Mouse (Mus musculus): ENCODE results near the gene Ushbp1. TPM values are rescaled to one million over a fixed set of nuclear protein-coding genes. Genes with fewer than 3 reads are reported as not detected.

Ushbp1 gene
- total and polyA plus RNA-seq, 3 experiments: 0.04 to 0.07 TPM; not detected in 1

DNA sequence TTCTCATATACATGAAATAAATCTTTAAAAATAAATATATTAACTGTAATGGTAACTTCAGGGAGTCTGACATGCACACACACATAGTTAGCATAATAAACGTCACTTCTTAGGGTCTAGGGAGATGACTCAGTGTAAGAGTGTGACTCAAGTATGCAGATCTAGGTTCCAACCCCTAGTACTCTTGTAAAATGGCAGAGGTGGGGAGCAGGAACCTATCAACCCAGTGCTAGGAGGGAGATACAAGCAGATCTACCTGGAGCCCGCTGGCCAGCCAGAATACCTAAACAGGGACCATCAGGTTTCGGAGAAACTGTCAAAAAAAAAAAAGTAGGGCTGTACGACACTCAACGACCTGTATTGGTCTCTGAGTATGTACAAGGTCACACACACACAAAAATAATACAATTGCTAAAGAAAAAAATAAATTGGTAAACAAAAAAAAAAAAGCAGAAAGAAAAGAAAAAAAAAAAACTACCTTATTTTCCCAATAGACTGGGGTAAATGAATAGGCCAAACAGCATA lies 24.8 kb downstream of the Ushbp1 start:
- H3K9ac ChIP-seq (ENCODE audit: control insufficient read depth, low read depth, low read length, poor library complexity, severe bottlenecking): peak overlapping the region; percentile 78
- no peaks in the 10 kb centered on the region for H3K9me3 ChIP-seq (replicated peaks; ENCODE audit: insufficient read depth, low read length)
- H3K36me3 ChIP-seq (ENCODE audit: control insufficient read depth in 1 of 2, insufficient read depth in 2 of 2, low read length in 2 of 2): peaks cover 0 to 9% of the 10 kb centered on the region in 2 experiments; a peak in 2 of 4 replicates
- TF ChIP-seq CTCF (IDR thresholded peaks at IDR 0.05 in 2 of 3, conservative IDR thresholded peaks at IDR 0.05 in 1 of 3; ENCODE audit: control insufficient read depth in 1 of 3, insufficient read depth in 1 of 3, low read depth in 2 of 3, low read length in 3 of 3, poor library complexity in 1 of 3, severe bottlenecking in 1 of 3) (no peak), MAX (IDR thresholded peaks at IDR 0.05; ENCODE audit: low read length) (no peak), NRF1 (IDR thresholded peaks at IDR 0.05; ENCODE audit: insufficient read depth, low read depth, low read length, poor library complexity, severe bottlenecking) (no peak), ELF1 (IDR thresholded peaks at IDR 0.05; ENCODE audit: low read depth, low read length) (no peak), MYC (IDR thresholded peaks at IDR 0.05; ENCODE audit: low read depth, low read length) (peak; percentile 85; the same call in 1 of the 2 replicates), USF2 (IDR thresholded peaks at IDR 0.05; ENCODE audit: borderline replicate concordance in 1 of 2, insufficient read depth in 1 of 2, low read depth in 1 of 2, low read length in 2 of 2) (no peak), SIN3A (IDR thresholded peaks at IDR 0.05; ENCODE audit: low read length) (peak; percentile 92), POLR2AphosphoS2 (IDR thresholded peaks at IDR 0.05; ENCODE audit: low read length) (peak; percentile 73), RAD21 (IDR thresholded peaks at IDR 0.05; ENCODE audit: low read depth, low read length) (no peak), MEF2A (IDR thresholded peaks at IDR 0.05; ENCODE audit: extremely low read depth, insufficient replicate concordance, low read depth, low read length, poor library complexity, severe bottlenecking) (no peak), ZNF384 (IDR thresholded peaks at IDR 0.05; ENCODE audit: low read depth, low read length) (peak; percentile 79), NELFE (IDR thresholded peaks at IDR 0.05; ENCODE audit: low read depth, low read length) (no peak), GATA1 (IDR thresholded peaks at IDR 0.05; ENCODE audit: low read depth, low read length) (no peak), GABPA (IDR thresholded peaks at IDR 0.05; ENCODE audit: low read depth, low read length) (no peak), TCF12 (IDR thresholded peaks at IDR 0.05; ENCODE audit: low read depth, low read length) (no peak)
- no peaks in the 10 kb centered on the region for H3K27me3 ChIP-seq (ENCODE audit: control insufficient read depth in 1 of 2, insufficient read depth in 2 of 2, low read length in 2 of 2)
- H3K4me1 ChIP-seq (ENCODE audit: control insufficient read depth in 1 of 2, insufficient read depth in 2 of 2, low read length in 2 of 2): peaks cover 0 to 11% of the 10 kb centered on the region in 2 experiments; a peak in 2 of 4 replicates
- peak; percentile 83 for DNase-seq (ENCODE audit: low read depth, low spot score)
- H3K27ac ChIP-seq (ENCODE audit: control insufficient read depth, low read depth, low read length): peak overlapping the region; percentile 92
- H3K4me3 ChIP-seq (ENCODE audit: control insufficient read depth in 1 of 2, insufficient read depth in 1 of 2, low read depth in 2 of 2, low read length in 2 of 2): peak overlapping the region; percentile 36 to 65
- peaks cover 6% of the 10 kb centered on the region; the same call in 1 of the 2 replicates for H3K79me2 ChIP-seq (ENCODE audit: control insufficient read depth, insufficient read depth, low read length, poor library complexity)

DNA sequence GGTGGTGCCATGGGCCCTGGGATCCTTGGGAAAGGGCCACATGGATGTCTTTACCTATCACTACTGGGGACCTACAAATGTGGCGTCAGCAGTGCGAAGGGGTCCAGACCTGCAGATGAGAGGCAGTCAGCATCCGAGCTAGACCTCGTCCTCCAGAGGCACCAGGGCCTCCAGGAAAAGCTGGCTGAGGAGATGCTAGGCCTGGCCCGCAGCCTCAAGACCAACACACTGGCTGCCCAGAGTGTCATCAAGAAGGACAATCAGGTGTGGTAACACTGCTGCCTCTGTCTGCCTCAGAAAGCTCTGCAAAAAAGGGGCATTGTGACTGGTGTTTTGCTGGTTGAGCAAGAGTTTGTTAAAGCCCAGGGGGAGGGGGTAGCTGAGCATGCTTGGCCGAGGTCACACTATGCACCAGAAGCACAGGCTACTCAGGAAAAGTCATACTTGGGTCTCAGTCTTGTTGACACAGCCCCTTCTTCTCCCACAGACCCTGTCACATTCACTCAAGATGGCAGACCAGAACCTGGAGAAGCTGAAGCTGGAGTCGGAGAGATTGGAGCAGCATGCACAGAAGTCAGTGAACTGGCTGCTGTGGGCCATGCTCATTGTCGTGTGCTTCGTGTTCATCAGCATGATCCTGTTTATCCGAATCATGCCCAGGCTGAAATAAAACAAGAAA lies 26.4 kb downstream of the Ushbp1 start:
- no peak for DNase-seq (ENCODE audit: low read depth, low spot score)
- H3K9me3 ChIP-seq (replicated peaks; ENCODE audit: insufficient read depth, low read length): no peaks in the 10 kb centered on the region
- H3K9ac ChIP-seq (ENCODE audit: control insufficient read depth, low read depth, low read length, poor library complexity, severe bottlenecking): no peak overlapping the region
- peaks cover 0 to 9% of the 10 kb centered on the region in 2 experiments; a peak in 2 of 4 replicates for H3K36me3 ChIP-seq (ENCODE audit: control insufficient read depth in 1 of 2, insufficient read depth in 2 of 2, low read length in 2 of 2)
- H3K27ac ChIP-seq (ENCODE audit: control insufficient read depth, low read depth, low read length): no peak overlapping the region
- peaks cover 6% of the 10 kb centered on the region; the same call in 1 of the 2 replicates for H3K79me2 ChIP-seq (ENCODE audit: control insufficient read depth, insufficient read depth, low read length, poor library complexity)
- no peak for TF ChIP-seq UBTF (IDR thresholded peaks at IDR 0.05; ENCODE audit: borderline replicate concordance, insufficient read depth, low read depth, low read length)
- TF ChIP-seq POLR2AphosphoS2 (IDR thresholded peaks at IDR 0.05; ENCODE audit: low read length): no peak
- no peak for TF ChIP-seq TAL1 (IDR thresholded peaks at IDR 0.05; ENCODE audit: low read length)
- TF ChIP-seq RCOR1 (IDR thresholded peaks at IDR 0.05; ENCODE audit: low read depth, low read length): no peak
- TF ChIP-seq MYC (IDR thresholded peaks at IDR 0.05; ENCODE audit: low read depth, low read length): no peak
- no peak for TF ChIP-seq MAZ (IDR thresholded peaks at IDR 0.05; ENCODE audit: low read depth, low read length)
- TF ChIP-seq MXI1 (IDR thresholded peaks at IDR 0.05; ENCODE audit: low read depth, low read length): no peak
- no peak for TF ChIP-seq E2F4 (IDR thresholded peaks at IDR 0.05; ENCODE audit: borderline replicate concordance, low read depth, low read length)
- no peak for TF ChIP-seq GATA1 (IDR thresholded peaks at IDR 0.05; ENCODE audit: low read depth, low read length)
- TF ChIP-seq GABPA (IDR thresholded peaks at IDR 0.05; ENCODE audit: low read depth, low read length): no peak
- no peak for TF ChIP-seq USF2 (IDR thresholded peaks at IDR 0.05; ENCODE audit: borderline replicate concordance in 1 of 2, insufficient read depth in 1 of 2, low read depth in 1 of 2, low read length in 2 of 2)
- peaks cover 0 to 11% of the 10 kb centered on the region in 2 experiments; a peak in 2 of 4 replicates for H3K4me1 ChIP-seq (ENCODE audit: control insufficient read depth in 1 of 2, insufficient read depth in 2 of 2, low read length in 2 of 2)
- H3K4me3 ChIP-seq (ENCODE audit: control insufficient read depth in 1 of 2, insufficient read depth in 1 of 2, low read depth in 2 of 2, low read length in 2 of 2): no peak overlapping the region
- H3K27me3 ChIP-seq (ENCODE audit: control insufficient read depth in 1 of 2, insufficient read depth in 2 of 2, low read length in 2 of 2): no peaks in the 10 kb centered on the region

Measured in MEL (cell line).